8 mouse cellular contexts compared by ENCODE assay signal in genomic region chr13:112909663-112910062, GRCm38 (mm10). TPM values are rescaled to one million over a fixed set of nuclear protein-coding genes. Genes with fewer than 3 reads are reported as not detected.
DNase-seq lines count a peak whose midpoint lies in the region; ATAC-seq and TF ChIP-seq lines count a peak whose summit lies in the region.
"Had no signal": no experiment of that assay in that cellular context is flagged by ENCODE, and none has a peak within 500 bp of the region (broad histone marks: within the 10 kb centered on the region; RNA-seq: fewer than 3 reads in every experiment).

No protein-coding gene starts in this region.

- TF ChIP-seq CTCF in E14TG2a.4 (conservative IDR thresholded peaks at IDR 0.05; ENCODE audit: low read length) = peak; percentile 77

- no peaks in the 10 kb centered on the region for H3K4me1 ChIP-seq in intestine, embryonic 14.5 days (replicated peaks; ENCODE audit: control insufficient read depth, insufficient read depth, low read length)
- no peaks in the 10 kb centered on the region for H3K4me1 ChIP-seq in intestine, embryonic 15.5 days (replicated peaks)
- H3K4me1 ChIP-seq in E14TG2a.4 (replicated peaks; ENCODE audit: low read depth, low read length) = no peaks in the 10 kb centered on the region
- H3K4me1 ChIP-seq: heart, embryonic 13.5 days had no signal

- peak; percentile 58 for DNase-seq in intestine, embryonic 14.5 days (ENCODE audit: low spot score)
- DNase-seq in B cell, adult 2 months = peak; percentile 48 to 62
- peak; percentile 17 to 55 for DNase-seq in cerebellum, postnatal 25 days
- peak; percentile 31 to 64 for DNase-seq in kidney, postnatal 36 days
- DNase-seq in retina, embryonic 14.5 days (ENCODE audit: low spot score) = peak; percentile 73

- H3K36me3 ChIP-seq in intestine, embryonic 14.5 days (ENCODE audit: control insufficient read depth, insufficient read depth, low read length) = peaks cover 81% of the 10 kb centered on the region
- peaks cover 13% of the 10 kb centered on the region; the same call in 1 of the 2 replicates for H3K36me3 ChIP-seq in intestine, embryonic 15.5 days
- peaks cover 87% of the 10 kb centered on the region for H3K36me3 ChIP-seq in E14TG2a.4 (ENCODE audit: insufficient read depth, low read length)

- no peaks in the 10 kb centered on the region for H3K9me3 ChIP-seq in intestine, embryonic 14.5 days (ENCODE audit: control insufficient read depth, low read length)
- H3K9me3 ChIP-seq in intestine, embryonic 15.5 days = no peaks in the 10 kb centered on the region
- H3K9me3 ChIP-seq in E14TG2a.4 (ENCODE audit: low read length) = no peaks in the 10 kb centered on the region
- H3K9me3 ChIP-seq: heart, embryonic 13.5 days had no signal

- no peak overlapping the region for H3K4me2 ChIP-seq in intestine, embryonic 14.5 days (ENCODE audit: low read length)
- no peak overlapping the region for H3K4me2 ChIP-seq in intestine, embryonic 15.5 days (replicated peaks)
- H3K4me2 ChIP-seq: heart, embryonic 13.5 days had no signal

- no peaks in the 10 kb centered on the region for H3K27me3 ChIP-seq in intestine, embryonic 14.5 days (replicated peaks; ENCODE audit: control insufficient read depth, insufficient read depth, low read length)
- H3K27me3 ChIP-seq in intestine, embryonic 15.5 days (replicated peaks) = no peaks in the 10 kb centered on the region
- no peaks in the 10 kb centered on the region for H3K27me3 ChIP-seq in E14TG2a.4 (ENCODE audit: insufficient read depth, low read length)
- H3K27me3 ChIP-seq: heart, embryonic 13.5 days had no signal

- no peak overlapping the region for H3K4me3 ChIP-seq in intestine, embryonic 14.5 days (ENCODE audit: low read depth, low read length)
- no peak overlapping the region for H3K4me3 ChIP-seq in intestine, embryonic 15.5 days (replicated peaks)
- H3K4me3 ChIP-seq in E14TG2a.4 (replicated peaks; ENCODE audit: low read length) = no peak overlapping the region
- H3K4me3 ChIP-seq: heart, embryonic 13.5 days had no signal

- WGBS in intestine, embryonic 14.5 days = 72% methylated on average over 4 of the region's 4 CpGs
- 58% methylated on average over 4 of the region's 4 CpGs for WGBS in intestine, embryonic 15.5 days

- H3K9ac ChIP-seq in intestine, embryonic 14.5 days (ENCODE audit: low read length) = no peak overlapping the region
- H3K9ac ChIP-seq in intestine, embryonic 15.5 days = no peak overlapping the region
- H3K9ac ChIP-seq: heart, embryonic 13.5 days had no signal

- ATAC-seq in intestine, embryonic 14.5 days (replicated peaks; ENCODE audit: low FRiP score, low TSS enrichment, low read depth) = no peak
- ATAC-seq in intestine, embryonic 15.5 days = no peak

- no peak overlapping the region for H3K27ac ChIP-seq in intestine, embryonic 14.5 days (ENCODE audit: low read depth)
- H3K27ac ChIP-seq in intestine, embryonic 15.5 days = no peak overlapping the region
- H3K27ac ChIP-seq: heart, embryonic 13.5 days had no signal

RNA-seq across cellular contexts. Expression of gene Mtrex, which starts 17.5 kb away (rescaled TPM):
- polyA plus RNA-seq in intestine, embryonic 14.5 days (2014; fragmentation: Nextera tagmentation; extraction: Ambion mirVana) = 64.5 and 79.1 TPM in 2 replicates
- polyA plus RNA-seq in intestine, embryonic 15.5 days (2015; fragmentation: Nextera tagmentation; extraction: Ambion mirVana) = 54.2 and 60.4 TPM in 2 replicates

RNA-seq across cellular contexts. Expression of gene Dhx29, which starts 17.6 kb away (rescaled TPM):
- polyA plus RNA-seq in intestine, embryonic 14.5 days (2014; fragmentation: Nextera tagmentation; extraction: Ambion mirVana) = 15.6 and 19.2 TPM in 2 replicates
- polyA plus RNA-seq in intestine, embryonic 15.5 days (2015; fragmentation: Nextera tagmentation; extraction: Ambion mirVana) = 18.0 and 21.5 TPM in 2 replicates
